In the genomic region with DNA sequence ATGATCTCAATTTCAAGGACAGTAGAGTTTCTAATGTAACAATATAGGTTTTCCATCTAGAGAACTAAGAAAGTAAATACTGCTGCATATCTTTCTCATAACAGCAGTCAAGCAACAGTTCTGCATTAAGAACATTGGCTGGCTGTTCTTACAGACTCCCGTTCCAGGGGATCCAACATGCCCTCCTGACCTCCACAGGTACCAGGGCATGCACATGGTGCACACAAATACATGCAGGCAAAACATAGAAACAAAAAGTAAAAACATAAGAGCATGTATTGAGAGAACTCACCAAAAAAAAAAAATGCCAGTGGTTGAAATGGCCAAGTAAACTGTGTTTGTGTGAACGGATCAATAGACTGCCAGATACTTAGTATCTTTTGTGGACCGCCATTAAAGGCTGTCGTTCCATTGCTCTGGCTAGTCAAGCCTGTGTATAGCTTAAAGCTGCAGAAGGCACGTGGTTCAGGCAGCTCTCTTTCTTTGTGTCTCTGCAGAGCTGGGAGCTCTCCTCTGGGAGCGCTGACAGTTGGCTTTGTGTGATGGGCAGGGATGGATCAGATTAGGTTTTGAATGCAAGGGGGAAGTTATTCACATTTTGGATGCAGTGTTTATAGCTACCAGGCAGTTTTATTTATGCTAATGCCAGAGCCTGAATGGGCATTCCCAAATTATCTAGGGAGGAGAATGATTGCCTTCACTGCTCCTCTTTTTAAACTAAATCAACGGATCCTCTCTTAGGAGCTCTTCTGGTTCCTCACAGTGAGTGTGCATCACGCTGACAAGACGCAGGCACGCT, we compare ENCODE assay signal across 12 mouse cellular contexts. TPM values are rescaled to one million over a fixed set of nuclear protein-coding genes. Genes with fewer than 3 reads are reported as not detected.
A peak's percentile ranks its signal among the peaks of the same experiment; 100 is the strongest.
DNase-seq lines count a peak whose midpoint lies in the region; ATAC-seq lines count a peak whose summit lies in the region.
"Had no signal": no experiment of that assay in that cellular context is flagged by ENCODE, and none has a peak within 500 bp of the region (broad histone marks: within the 10 kb centered on the region; RNA-seq: fewer than 3 reads in every experiment).

No protein-coding gene starts in this region.

- no peaks in the 10 kb centered on the region for H3K9me3 ChIP-seq in midbrain, embryonic 13.5 days
- H3K9me3 ChIP-seq: embryonic facial prominence, embryonic 15.5 days; stomach, embryonic 15.5 days had no signal

- no peaks in the 10 kb centered on the region for H3K36me3 ChIP-seq in midbrain, embryonic 13.5 days
- H3K36me3 ChIP-seq: embryonic facial prominence, embryonic 15.5 days; stomach, embryonic 15.5 days had no signal

- peak overlapping the region; percentile 50 for H3K4me2 ChIP-seq in midbrain, embryonic 13.5 days (replicated peaks)
- H3K4me2 ChIP-seq: embryonic facial prominence, embryonic 15.5 days; stomach, embryonic 15.5 days had no signal

- H3K4me3 ChIP-seq in midbrain, embryonic 13.5 days (replicated peaks), result peak overlapping the region; percentile 19
- H3K4me3 ChIP-seq: embryonic facial prominence, embryonic 15.5 days; stomach, embryonic 15.5 days had no signal

- no peaks in the 10 kb centered on the region for H3K27me3 ChIP-seq in midbrain, embryonic 13.5 days
- H3K27me3 ChIP-seq: embryonic facial prominence, embryonic 15.5 days; stomach, embryonic 15.5 days had no signal

- peak overlapping the region; percentile 89 for H3K27ac ChIP-seq in midbrain, embryonic 13.5 days
- H3K27ac ChIP-seq: embryonic facial prominence, embryonic 15.5 days; stomach, embryonic 15.5 days had no signal

- DNase-seq in frontal cortex, postnatal 25 days (ENCODE audit: low spot score in 2 of 2), result no peak
- DNase-seq in testis, postnatal 14 days (ENCODE audit: low spot score), result peak; percentile 61
- no peak for DNase-seq in testis, postnatal 10 days (ENCODE audit: low spot score)
- no peak for DNase-seq in spleen, postnatal 10 days (ENCODE audit: low spot score in 2 of 2)
- no peak for DNase-seq in cerebellum, adult 11-12 months
- DNase-seq in spleen, adult 18-20 months, result no peak

- WGBS in midbrain, embryonic 13.5 days, result 4% methylated on average over 10 of the region's 10 CpGs

- H3K9ac ChIP-seq in midbrain, embryonic 13.5 days (replicated peaks), result peak overlapping the region; percentile 33; the same call in 1 of the 2 replicates
- H3K9ac ChIP-seq: embryonic facial prominence, embryonic 15.5 days; stomach, embryonic 15.5 days had no signal

- H3K4me1 ChIP-seq in midbrain, embryonic 13.5 days (replicated peaks), result peaks cover 10% of the 10 kb centered on the region
- H3K4me1 ChIP-seq: stomach, embryonic 15.5 days had no signal

- ATAC-seq in frontal cortex, adult (ENCODE audit: low TSS enrichment), result peak; percentile 78
- peak; percentile 99 for ATAC-seq in midbrain, embryonic 13.5 days

RNA-seq across cellular contexts. Expression of a gene that starts 15.8 kb away (rescaled TPM):
- polyA plus RNA-seq in midbrain, embryonic 13.5 days (2015; fragmentation: Nextera tagmentation; extraction: Ambion mirVana), result 63.5 and 64.8 TPM in 2 replicates

RNA-seq across cellular contexts. Expression of a gene that starts 15.8 kb away (rescaled TPM):
- 0.22 TPM in 1 of 2 replicates, not detected in the other for polyA plus RNA-seq in midbrain, embryonic 13.5 days (2015; fragmentation: Nextera tagmentation; extraction: Ambion mirVana)
- polyA plus RNA-seq: limb, embryonic 11.5 days had no signal

RNA-seq across cellular contexts. Expression of a gene that starts 40.5 kb away (rescaled TPM):
- 476 and 510 TPM in 2 replicates for polyA plus RNA-seq in midbrain, embryonic 13.5 days (2015; fragmentation: Nextera tagmentation; extraction: Ambion mirVana)

RNA-seq across cellular contexts. Expression of a gene that starts 43.8 kb away (rescaled TPM):
- not detected in 2 replicates for polyA plus RNA-seq in midbrain, embryonic 13.5 days (2015; fragmentation: Nextera tagmentation; extraction: Ambion mirVana)
- polyA plus RNA-seq: embryonic facial prominence, embryonic 15.5 days; heart, embryonic 16.5 days; limb, embryonic 11.5 days; stomach, embryonic 15.5 days had no signal
